Mouse (Mus musculus) heart, adult 2 months (tissue): ENCODE results near the gene Cer1.

Experiments used
- CTCF ChIP-seq: fragments of 200-600 bp; IDR thresholded peaks from 2 replicates; pipeline ENCODE4 v1.8.1; 2022; ENCODE audit warnings: antibody characterized with exemption, mild to moderate bottlenecking, moderate library complexity
- EP300 ChIP-seq: fragments of 200-500 bp; IDR thresholded peaks from 2 replicates; pipeline ENCODE4 v1.6.1; 2011; ENCODE audit warnings: low read depth, low read length, control low read depth; ENCODE audit not compliant: insufficient read depth

- TF ChIP-seq CTCF (no peak), EP300 (no peak)
Measured at GRCm38 (mm10) chr4:82858431-82859010, 26.4 kb downstream of the Cer1 start.
